Mouse (Mus musculus) left cerebral cortex, adult 18-20 months (tissue): ENCODE data around the gene A2ml1. TPM values are rescaled to one million over a fixed set of nuclear protein-coding genes. Genes with fewer than 3 reads are reported as not detected.

Experiments used
- total RNA-seq, 2 experiments: library from RNA; stranded (reverse); gene quantifications; 2 replicates each; pipeline ENCODE4 v1.2.3; 2021

A2ml1 gene
- total RNA-seq, 2 experiments from 2014 or later: 10.3 to 11.6 TPM

Other genes with a start within 250 kb of the A2ml1 start
- 10 to 100 TPM; 15.4 to 18.6 TPM for gene Tulp3, start 225.8 kb downstream of the A2ml1 start, total RNA-seq
- gene Rhno1, start 218.7 kb downstream of the A2ml1 start, total RNA-seq: 10 to 100 TPM; 18.0 to 18.8 TPM
- gene Foxm1, start 218.6 kb downstream of the A2ml1 start, total RNA-seq: 1 to 10 TPM; 1.1 to 1.2 TPM
- gene Tex52, start 206.2 kb downstream of the A2ml1 start, total RNA-seq: 1 to 10 TPM in 1 of 2 experiments, under 1 TPM in 1; 0.68 to 1.3 TPM
- not detected for gene Gm44596, start 206.1 kb downstream of the A2ml1 start, total RNA-seq
- 10 to 100 TPM; 10.5 to 11.7 TPM for gene Nrip2, start 182.3 kb downstream of the A2ml1 start, total RNA-seq
- 10 to 100 TPM; 24.1 to 25.0 TPM for gene Itfg2, start 156.7 kb downstream of the A2ml1 start, total RNA-seq
- gene Fkbp4, start 142.9 kb downstream of the A2ml1 start, total RNA-seq: 100 to 1,000 TPM; 124 to 128 TPM
- not detected for gene Pzp, start 54.9 kb downstream of the A2ml1 start, total RNA-seq
- not detected for gene Klrb1a, start 41.9 kb upstream of the A2ml1 start, total RNA-seq
- not detected for gene Clec2h, start 80.8 kb upstream of the A2ml1 start, total RNA-seq
- gene Klrb1, start 141.5 kb upstream of the A2ml1 start, total RNA-seq: not detected
- not detected for gene Klrb1c, start 207.6 kb upstream of the A2ml1 start, total RNA-seq
- not detected for gene Gm44511, start 244.7 kb upstream of the A2ml1 start, total RNA-seq
- gene Klrb1b, start 244.7 kb upstream of the A2ml1 start, total RNA-seq: not detected